Mouse (Mus musculus) embryo, embryonic 10.5 days (tissue): Measurements from ENCODE around the gene Rps5.
"Not testable (repeated sequence)": the region's sequence is repeated elsewhere in the genome, so short reads cannot be mapped to it uniquely, and the experiment has no call there.

Experiments used
- DNase-seq: peaks from one replicate; pipeline ENCODE4 v3.0.0-alpha.2; 2015; ENCODE audit warnings: low spot score

Rps5 gene

GRCm38 (mm10) chr7:12927693-12928589 is 5.9 kb downstream of the Rps5 start:
- DNase-seq, result peak; percentile 36

GRCm38 (mm10) chr7:12933615-12934140 is 11.6 kb downstream of the Rps5 start:
- DNase-seq, result no peak

- no peak for DNase-seq
These were observed 12.7 kb downstream of the Rps5 start for GRCm38 (mm10) chr7:12934808-12935207.

- not testable (repeated sequence) for DNase-seq
These were observed 15.2 kb downstream of the Rps5 start for GRCm38 (mm10) chr7:12937254-12937803.

- no peak for DNase-seq
These were observed 18.5 kb downstream of the Rps5 start for GRCm38 (mm10) chr7:12940599-12940998.

- peak; percentile 60 for DNase-seq
These were observed 21.4 kb downstream of the Rps5 start for GRCm38 (mm10) chr7:12943488-12943887.

- peak; percentile 99 for DNase-seq
These were observed 27.2 kb downstream of the Rps5 start for GRCm38 (mm10) chr7:12949032-12949871.

GRCm38 (mm10) chr7:12949872-12950229 is 27.8 kb downstream of the Rps5 start:
- DNase-seq, result no peak

- no peak for DNase-seq
These were observed 32.8 kb downstream of the Rps5 start for GRCm38 (mm10) chr7:12954896-12955295.

- no peak for DNase-seq
These were observed 35.4 kb downstream of the Rps5 start for GRCm38 (mm10) chr7:12957511-12957910.

- no peak for DNase-seq
These were observed 36.9 kb downstream of the Rps5 start for GRCm38 (mm10) chr7:12958948-12959347.

GRCm38 (mm10) chr7:12959718-12960117 is 37.6 kb downstream of the Rps5 start:
- DNase-seq, result peak; percentile 10

- peak; percentile 85 for DNase-seq
These were observed 39.5 kb downstream of the Rps5 start for GRCm38 (mm10) chr7:12961511-12962141.

GRCm38 (mm10) chr7:12965678-12966091 is 43.6 kb downstream of the Rps5 start, which contains the start of gene Zfp324:
Gene Zfp324 (plus strand): TSS chr7:12965838.
- DNase-seq, result peak; percentile 93

- DNase-seq, result peak; percentile 54
These were observed 44.2 kb downstream of the Rps5 start for GRCm38 (mm10) chr7:12966104-12966845.

GRCm38 (mm10) chr7:12970906-12971305 is 48.8 kb downstream of the Rps5 start:
- no peak for DNase-seq
